Mouse (Mus musculus) layer of hippocampus, adult 8-10 months (tissue): ENCODE data around the gene 9830107B12Rik. TPM values are rescaled to one million over a fixed set of nuclear protein-coding genes. Genes with fewer than 3 reads are reported as not detected.

Experiments
- DNase-seq, 2 experiments: peaks; one replicate each; pipeline ENCODE4 v3.0.0; 2022; ENCODE audit warnings: low spot score in 2 of 2
- total RNA-seq, 4 experiments: library from RNA; stranded (reverse); gene quantifications; 2 replicates each; pipeline ENCODE4 v1.2.4; 2022

The 9830107B12Rik gene
- total RNA-seq, 4 experiments from 2014 or later: not detected

DNA sequence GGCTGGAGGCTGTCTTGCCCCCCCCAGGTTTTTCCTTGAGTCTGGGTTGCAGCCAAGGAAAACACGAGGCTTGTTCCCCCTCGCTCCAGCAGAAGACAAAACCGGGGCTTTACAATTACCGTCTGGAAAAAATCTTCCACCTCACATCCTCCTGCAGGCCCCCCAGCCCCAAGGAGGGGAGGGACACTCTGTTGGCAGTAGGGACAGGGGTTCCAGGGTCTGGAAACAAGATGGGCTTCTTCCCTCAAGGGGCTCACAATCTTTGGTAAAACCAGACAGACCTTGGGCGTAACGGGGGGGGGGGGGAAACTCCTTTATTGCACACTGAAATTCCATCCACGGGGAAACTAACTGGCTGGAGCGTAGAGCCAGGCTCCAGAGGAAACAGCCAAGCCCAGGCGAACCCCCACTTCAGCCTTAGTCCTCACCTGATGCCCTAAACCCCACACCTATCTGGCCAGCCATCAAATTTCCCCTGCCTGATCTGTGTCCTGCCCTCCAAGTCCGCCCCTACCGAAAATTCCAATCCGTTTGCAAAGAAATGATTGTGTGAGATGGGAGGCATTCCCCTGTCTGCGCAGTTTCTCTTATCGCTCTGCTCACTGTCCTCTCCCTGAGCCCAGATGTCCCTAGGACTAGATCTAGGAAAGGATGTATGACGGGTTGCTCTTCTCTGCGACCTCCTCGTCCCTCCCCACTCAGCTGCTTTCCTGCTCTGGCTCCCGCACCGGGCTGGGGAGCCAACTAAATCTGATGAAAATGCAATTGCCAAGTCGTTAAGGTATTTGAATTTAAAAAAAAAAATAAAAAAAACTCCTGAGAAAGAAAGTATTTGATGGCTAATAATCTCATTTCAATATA is 51.0 kb downstream of the 9830107B12Rik start:
- DNase-seq: no peak

DNA sequence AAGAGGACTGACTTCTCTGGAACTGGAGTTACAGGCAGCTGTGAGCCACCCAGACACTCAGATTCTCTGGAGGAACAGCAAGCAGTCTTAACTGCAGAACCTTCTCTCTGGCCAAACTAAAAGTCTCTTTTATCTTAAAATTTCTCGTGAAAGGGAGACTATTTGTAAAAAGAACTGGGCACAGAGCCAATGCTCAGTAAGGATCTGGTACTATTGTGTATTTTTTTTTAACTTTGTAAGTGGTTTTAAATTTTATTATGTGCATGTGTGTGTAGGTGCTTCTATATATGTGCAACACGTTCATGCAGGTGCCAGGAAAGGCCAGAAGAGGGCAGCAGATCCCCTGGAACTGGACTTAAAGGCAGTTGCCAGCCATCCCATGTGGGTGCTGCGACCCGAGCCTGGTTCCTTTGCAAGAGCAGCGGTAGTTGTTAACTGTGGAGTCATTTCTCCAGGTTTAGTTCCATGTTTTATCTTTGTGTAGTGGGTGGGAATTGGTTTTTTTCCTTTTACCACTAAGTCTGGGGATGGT is 52.7 kb downstream of the 9830107B12Rik start:
- DNase-seq: no peak

DNA sequence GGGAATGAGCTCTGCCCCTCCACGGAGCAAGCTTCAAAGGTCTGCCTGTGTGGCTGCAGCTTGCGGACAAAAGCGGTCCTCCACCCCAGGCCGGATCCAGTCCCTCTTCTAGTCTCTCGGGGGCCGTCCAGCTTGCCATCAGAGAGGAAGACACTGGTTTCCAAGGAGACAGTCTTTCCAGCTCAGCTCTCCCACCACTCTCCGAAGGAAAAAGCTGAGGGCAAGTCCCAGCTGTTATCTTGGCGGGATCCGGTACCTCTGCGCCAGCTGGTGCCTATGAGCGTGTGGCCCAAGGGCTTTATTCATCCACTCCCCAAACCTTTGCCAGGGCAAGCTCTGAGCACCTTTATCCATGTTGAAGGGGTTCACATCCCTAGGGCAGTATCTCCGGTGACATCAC is 55.8 kb downstream of the 9830107B12Rik start:
- no peak for DNase-seq

DNA sequence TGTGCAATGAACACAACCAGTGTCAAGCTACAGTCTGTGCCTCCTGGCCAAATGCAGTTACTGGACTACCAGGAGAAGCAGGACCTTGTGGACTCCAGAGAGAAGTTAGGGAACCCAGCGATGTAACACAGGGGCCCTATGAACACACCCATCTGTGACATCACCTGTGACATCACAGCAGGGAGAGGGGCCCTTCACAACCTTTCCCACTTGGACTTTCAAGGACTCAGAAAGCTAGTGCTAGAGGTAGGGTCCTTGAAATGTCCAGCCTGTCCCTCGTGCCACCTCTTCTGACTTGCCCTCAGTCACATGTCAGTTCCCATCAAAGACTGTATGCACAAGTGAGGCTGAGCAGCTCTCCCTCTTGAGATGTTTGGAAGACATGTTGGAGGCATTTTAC is 56.6 kb downstream of the 9830107B12Rik start:
- no peak for DNase-seq

DNA sequence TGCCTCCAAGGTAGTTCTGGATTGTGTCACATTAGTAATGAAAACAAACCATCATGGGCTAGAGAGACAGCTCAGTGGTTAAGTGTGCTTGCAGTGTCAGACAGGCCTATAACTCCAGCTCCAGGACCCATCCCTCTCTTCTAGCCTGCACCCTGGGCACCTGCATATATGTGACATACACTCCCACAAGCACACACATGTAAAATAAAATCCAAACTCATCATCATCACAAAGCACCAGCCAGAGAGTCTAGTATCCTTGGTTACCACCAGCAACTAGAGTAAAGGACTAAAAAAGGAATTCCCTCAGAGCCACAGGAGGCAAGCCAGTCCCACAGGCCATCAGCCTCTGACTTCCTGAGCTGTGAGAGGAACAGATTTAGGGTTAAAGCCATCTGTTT is 57.0 kb downstream of the 9830107B12Rik start, which contains the start of gene 1700067P10Rik:
TSS of gene 1700067P10Rik (plus strand) at position 301 of the 400 bp plus-strand sequence.
- no peak for DNase-seq

DNA sequence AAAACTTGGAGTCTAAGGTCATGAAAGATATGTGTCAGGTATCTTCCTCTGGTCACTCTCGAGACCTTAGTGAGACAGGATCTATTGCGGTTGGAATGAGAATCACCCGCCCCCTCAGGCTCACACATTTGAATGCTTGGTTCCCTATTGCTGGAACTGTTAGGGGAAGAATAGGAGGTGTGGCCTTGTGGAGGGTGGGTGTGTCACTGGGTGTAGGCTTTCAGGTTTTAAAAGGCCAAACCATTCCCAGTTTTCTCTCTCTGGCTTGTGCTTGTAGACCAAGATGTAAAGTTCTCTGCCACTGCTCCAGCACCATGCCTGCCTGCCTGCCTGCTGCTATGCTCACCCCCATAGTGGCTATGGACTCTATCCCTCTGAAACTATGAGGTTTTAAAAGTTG is 65.4 kb downstream of the 9830107B12Rik start:
- DNase-seq: no peak

Other genes starting within 250 kb of the 9830107B12Rik start
- gene Foxp4, start 221.6 kb downstream of the 9830107B12Rik start, total RNA-seq: 10 to 100 TPM; 44.5 to 52.4 (median 49.1) TPM
- not detected for gene 1700122O11Rik, start 108.0 kb downstream of the 9830107B12Rik start, total RNA-seq
- gene 1700067P10Rik, start 56.9 kb downstream of the 9830107B12Rik start, total RNA-seq: not detected
- gene A530064D06Rik, start 21.0 kb upstream of the 9830107B12Rik start, total RNA-seq: under 1 TPM in 1 of 4 experiments, not detected in 3; 0.58 TPM
- not detected for gene Trem1, start 86.5 kb upstream of the 9830107B12Rik start, total RNA-seq
- gene Trem3, start 101.5 kb upstream of the 9830107B12Rik start, total RNA-seq: not detected
- not detected for gene Treml4, start 118.0 kb upstream of the 9830107B12Rik start, total RNA-seq
- 1 to 10 TPM in 2 of 4 experiments, under 1 TPM in 2; 0.14 to 2.8 (median 1.5) TPM for gene Treml2, start 153.2 kb upstream of the 9830107B12Rik start, total RNA-seq
- gene B430306N03Rik, start 169.9 kb upstream of the 9830107B12Rik start, total RNA-seq: under 1 TPM in 3 of 4 experiments, not detected in 1; 0.21 to 0.64 (median 0.43) TPM
- 100 to 1,000 TPM in 2 of 4 experiments, 10 to 100 TPM in 2; 12.2 to 201 (median 95.9) TPM for gene Trem2, start 200.1 kb upstream of the 9830107B12Rik start, total RNA-seq
- under 1 TPM; 0.36 to 0.91 (median 0.74) TPM for gene Treml1, start 213.6 kb upstream of the 9830107B12Rik start, total RNA-seq